Mouse (Mus musculus) limb, embryonic 14.5 days (tissue): ENCODE results near the gene Gm28539. TPM values are rescaled to one million over a fixed set of nuclear protein-coding genes. Genes with fewer than 3 reads are reported as not detected.

Source experiments
- ATAC-seq: fragments of 200-750 bp; cut with Nextera tagmentation; 2 replicates; pipeline ENCODE4 v1.8.0; 2017; ENCODE audit warnings: low read depth, moderate number of reproducible peaks, moderate TSS enrichment; ENCODE audit not compliant: low FRiP score
- DNase-seq: peaks from one replicate; pipeline ENCODE4 v3.0.0-alpha.2; 2015; ENCODE audit warnings: low spot score
- H3K27ac ChIP-seq: fragments of 300-500 bp; sonication (generic); replicated peaks from 2 replicates; pipeline ENCODE4 v1.5.1; 2014; ENCODE audit warnings: low read depth, mild to moderate bottlenecking, low read length, moderate library complexity, mixed read lengths
- H3K27me3 ChIP-seq: fragments of 300-500 bp; sonication (generic); 2 replicates; pipeline ENCODE4 v1.6.1; 2014; ENCODE audit warnings: low read length, mixed read lengths; ENCODE audit not compliant: control insufficient read depth, insufficient read depth
- H3K36me3 ChIP-seq: fragments of 300-500 bp; sonication (generic); 2 replicates; pipeline ENCODE4 v1.6.1; 2014; ENCODE audit warnings: mild to moderate bottlenecking, low read length, moderate library complexity, mixed read lengths; ENCODE audit not compliant: control insufficient read depth, insufficient read depth
- H3K4me1 ChIP-seq: fragments of 300-500 bp; sonication (generic); 2 replicates; pipeline ENCODE4 v1.6.1; 2014; ENCODE audit warnings: antibody characterized with exemption, low read length, mixed read lengths; ENCODE audit not compliant: control insufficient read depth, insufficient read depth
- H3K4me2 ChIP-seq: fragments of 300-500 bp; sonication (generic); replicated peaks from 2 replicates; pipeline ENCODE4 v1.6.1; 2014; ENCODE audit warnings: low read depth, mild to moderate bottlenecking, low read length, moderate library complexity; ENCODE audit not compliant: severe bottlenecking
- H3K4me3 ChIP-seq: fragments of 300-500 bp; sonication (generic); replicated peaks from 2 replicates; pipeline ENCODE4 v1.5.1; 2014; ENCODE audit warnings: low read length
- H3K9ac ChIP-seq: fragments of 300-500 bp; sonication (generic); 2 replicates; pipeline ENCODE4 v1.6.1; 2014; ENCODE audit warnings: mild to moderate bottlenecking, low read depth, low read length, moderate library complexity; ENCODE audit not compliant: severe bottlenecking
- H3K9me3 ChIP-seq: fragments of 300-500 bp; sonication (generic); 2 replicates; pipeline ENCODE4 v1.6.1; 2016; ENCODE audit warnings: low read length; ENCODE audit not compliant: control insufficient read depth
- POLR2A ChIP-seq: fragments of 200-500 bp; IDR thresholded peaks from 2 replicates; pipeline ENCODE4 v1.8.0; 2012; ENCODE audit warnings: inconsistent platforms, mild to moderate bottlenecking, moderate library complexity, borderline replicate concordance; ENCODE audit not compliant: insufficient read depth, insufficient read length; ENCODE audit errors: extremely low read depth
- WGBS: fragments of 180-500 bp; shearing (Covaris S2); extraction: QIAGEN DNeasy Blood & Tissue Kit; methylation state at CpG from one replicate; pipeline ENCODE4 v1.1.7; 2014; 5-methylcytosine and 5-hydroxymethylcytosine counted together
- polyA plus RNA-seq, 2 experiments: library from polyadenylated mRNA; depleted of rRNA in 1 of 2; stranded (reverse) in 1 of 2; unstranded in 1 of 2; fragments of >200 nt; fragmentation: Nextera tagmentation in 1 of 2; extraction: Ambion mirVana in 1 of 2; gene quantifications; 2 replicates each; pipeline versions ENCODE4 v1.2.1 to v1.2.3; 2012 to 2014

Gm28539 gene
- polyA plus RNA-seq, 2 experiments, result 4.9 TPM; not detected in 1

DNA sequence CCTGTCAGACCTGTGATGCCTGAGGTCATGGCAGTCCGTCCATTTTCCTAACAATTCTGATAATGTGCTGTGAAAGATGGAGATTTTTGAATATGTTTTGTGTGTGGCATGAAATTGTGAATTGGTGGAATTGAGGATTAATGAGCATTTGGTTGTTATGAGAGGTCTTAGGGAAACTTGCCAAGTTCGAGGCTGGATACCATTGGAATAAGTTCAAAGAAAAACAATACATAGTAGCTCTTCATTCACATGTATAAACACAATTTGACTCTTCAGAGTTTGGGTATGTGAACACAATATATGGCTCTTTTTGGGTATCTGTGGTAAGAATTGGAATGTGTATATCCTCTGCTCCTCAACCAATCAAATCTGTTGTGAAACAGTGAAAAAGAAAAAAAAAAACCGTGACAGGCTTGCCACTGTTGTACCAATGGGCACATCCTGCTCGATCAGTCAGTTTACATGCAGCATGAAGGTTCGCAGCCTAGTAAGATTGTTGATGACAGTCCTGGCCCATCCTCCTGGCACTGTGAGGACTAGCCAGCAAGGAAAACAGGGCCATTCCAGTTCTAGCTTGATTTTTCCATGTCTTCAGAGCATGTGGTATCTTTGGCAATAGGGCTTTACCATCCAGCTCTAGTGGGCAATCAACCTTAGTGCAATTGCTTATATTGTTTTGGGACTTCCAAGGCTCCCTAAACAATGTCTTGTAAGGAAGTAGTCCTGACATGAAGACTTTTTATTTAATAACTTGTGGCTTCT is 102.1 kb downstream of the Gm28539 start:
- Histone ChIP-seq H3K4me2 (no peak overlapping the region), H3K9ac (no peak overlapping the region), H3K4me3 (no peak overlapping the region), H3K36me3 (peaks cover 61% of the 10 kb centered on the region), H3K27ac (no peak overlapping the region), H3K4me1 (no peaks in the 10 kb centered on the region), H3K9me3 (no peaks in the 10 kb centered on the region), H3K27me3 (no peaks in the 10 kb centered on the region)
- no peak for DNase-seq
- 92% methylated on average over 5 of the region's 5 CpGs for WGBS
- no peak for TF ChIP-seq POLR2A
- no peak for ATAC-seq

- Histone ChIP-seq H3K36me3 (peaks cover 64% of the 10 kb centered on the region), H3K4me1 (no peaks in the 10 kb centered on the region), H3K27ac (no peak overlapping the region), H3K4me3 (no peak overlapping the region), H3K27me3 (no peaks in the 10 kb centered on the region), H3K9ac (no peak overlapping the region), H3K9me3 (no peaks in the 10 kb centered on the region), H3K4me2 (no peak overlapping the region)
- 90% methylated on average over 6 of the region's 6 CpGs for WGBS
- DNase-seq (no peak), ATAC-seq (no peak)
- no peak for TF ChIP-seq POLR2A
These were observed 107.5 kb downstream of the Gm28539 start for GRCm38 (mm10) chr16:18943906-18944305.

DNA sequence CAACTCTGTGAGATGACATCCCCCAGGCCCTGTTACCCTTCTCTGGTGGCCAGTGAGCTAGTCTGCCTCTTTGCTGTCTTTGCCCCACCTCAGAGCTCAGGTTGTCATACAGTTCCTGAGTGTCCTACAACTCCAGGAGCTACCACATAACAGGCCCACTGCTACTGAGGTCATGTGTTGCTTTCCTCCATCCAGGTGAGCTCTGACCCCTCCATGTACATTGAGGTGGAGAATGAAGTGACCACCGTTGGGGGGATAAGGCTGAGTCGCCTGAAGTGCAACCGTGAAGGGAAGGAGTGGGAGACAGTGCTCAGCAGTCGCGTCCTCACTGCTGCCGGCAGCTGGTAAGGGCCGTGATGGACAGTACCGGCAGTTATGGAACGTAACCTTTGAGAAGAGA is 112.6 kb downstream of the Gm28539 start:
- H3K4me3 ChIP-seq, result no peak overlapping the region
- H3K9ac ChIP-seq, result no peak overlapping the region
- no peaks in the 10 kb centered on the region for H3K27me3 ChIP-seq
- ATAC-seq (no peak), DNase-seq (no peak)
- no peaks in the 10 kb centered on the region for H3K9me3 ChIP-seq
- 95% methylated on average over 9 of the region's 9 CpGs for WGBS
- H3K4me2 ChIP-seq, result no peak overlapping the region
- H3K36me3 ChIP-seq, result peaks cover 89% of the 10 kb centered on the region
- no peaks in the 10 kb centered on the region for H3K4me1 ChIP-seq
- H3K27ac ChIP-seq, result no peak overlapping the region
- no peak for TF ChIP-seq POLR2A

GRCm38 (mm10) chr16:18950351-18950750 is 114.0 kb downstream of the Gm28539 start:
- WGBS, result 97% methylated on average over 2 of the region's 2 CpGs
- no peak overlapping the region for H3K4me2 ChIP-seq
- H3K4me3 ChIP-seq, result no peak overlapping the region
- no peaks in the 10 kb centered on the region for H3K9me3 ChIP-seq
- H3K36me3 ChIP-seq, result peaks cover 95% of the 10 kb centered on the region
- ATAC-seq (no peak), DNase-seq (no peak)
- no peak overlapping the region for H3K9ac ChIP-seq
- H3K27ac ChIP-seq, result no peak overlapping the region
- no peaks in the 10 kb centered on the region for H3K4me1 ChIP-seq
- no peak for TF ChIP-seq POLR2A
- H3K27me3 ChIP-seq, result no peaks in the 10 kb centered on the region

DNA sequence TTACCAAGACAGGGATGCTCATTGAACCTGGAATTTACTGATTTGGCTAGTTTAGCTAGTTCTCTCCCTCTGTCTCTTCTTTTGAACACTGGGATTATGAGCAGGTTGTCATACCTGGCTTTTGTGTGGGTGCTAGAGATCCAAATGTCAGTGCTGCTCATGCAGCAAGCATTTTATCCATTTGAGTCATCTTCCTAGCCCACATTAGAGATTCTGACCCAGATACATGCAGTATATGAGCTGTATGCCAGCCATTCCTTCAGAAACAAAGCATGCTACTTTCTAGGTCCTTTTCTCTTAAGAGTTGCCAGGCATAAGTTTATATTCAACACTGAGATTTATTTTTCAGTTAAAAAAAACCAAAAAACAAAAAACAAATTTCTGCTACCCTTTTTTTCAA is 116.4 kb downstream of the Gm28539 start:
- H3K36me3 ChIP-seq, result peaks cover 95% of the 10 kb centered on the region
- DNase-seq, result no peak
- H3K27me3 ChIP-seq, result no peaks in the 10 kb centered on the region
- no peak overlapping the region for H3K4me2 ChIP-seq
- no peaks in the 10 kb centered on the region for H3K4me1 ChIP-seq
- ATAC-seq, result no peak
- H3K9me3 ChIP-seq, result no peaks in the 10 kb centered on the region
- no peak overlapping the region for H3K9ac ChIP-seq
- H3K27ac ChIP-seq, result no peak overlapping the region
- TF ChIP-seq POLR2A, result no peak
- no peak overlapping the region for H3K4me3 ChIP-seq
